In genomic region chr9:108753326-108753725, GRCm38 (mm10) we compare ENCODE assay signal across 8 mouse cellular contexts. TPM values are rescaled to one million over a fixed set of nuclear protein-coding genes. Genes with fewer than 3 reads are reported as not detected.
DNase-seq lines count a peak whose midpoint lies in the region; ATAC-seq and TF ChIP-seq lines count a peak whose summit lies in the region.

No protein-coding gene starts in this region.

- H3K9me3 ChIP-seq in neural tube, embryonic 15.5 days (replicated peaks) = no peaks in the 10 kb centered on the region
- no peaks in the 10 kb centered on the region for H3K9me3 ChIP-seq in embryonic facial prominence, embryonic 10.5 days
- no peaks in the 10 kb centered on the region for H3K9me3 ChIP-seq in hindbrain, postnatal 0 days (ENCODE audit: low read length)

- peak; percentile 84 for TF ChIP-seq CTCF in hindbrain, postnatal 0 days (IDR thresholded peaks at IDR 0.05; ENCODE audit: low read depth)

- H3K27me3 ChIP-seq in neural tube, embryonic 15.5 days (replicated peaks) = no peaks in the 10 kb centered on the region
- H3K27me3 ChIP-seq in embryonic facial prominence, embryonic 10.5 days (replicated peaks; ENCODE audit: low read depth, poor library complexity, severe bottlenecking) = no peaks in the 10 kb centered on the region
- no peaks in the 10 kb centered on the region for H3K27me3 ChIP-seq in hindbrain, postnatal 0 days (ENCODE audit: insufficient read depth, low read length)

- no peak for ATAC-seq in neural tube, embryonic 15.5 days (ENCODE audit: low FRiP score)
- peak; percentile 49; the same call in 1 of the 2 replicates for ATAC-seq in hindbrain, postnatal 0 days

- no peak overlapping the region for H3K4me3 ChIP-seq in neural tube, embryonic 15.5 days (replicated peaks)
- H3K4me3 ChIP-seq in embryonic facial prominence, embryonic 10.5 days = no peak overlapping the region
- no peak overlapping the region for H3K4me3 ChIP-seq in hindbrain, postnatal 0 days (ENCODE audit: low read length)

- intact Hi-C loops in left cerebral cortex, postnatal 4 days (cut with DNase I) = no loop called here

- H3K27ac ChIP-seq in neural tube, embryonic 15.5 days (replicated peaks) = no peak overlapping the region
- no peak overlapping the region for H3K27ac ChIP-seq in embryonic facial prominence, embryonic 10.5 days (replicated peaks)
- H3K27ac ChIP-seq in hindbrain, postnatal 0 days = no peak overlapping the region

- H3K4me2 ChIP-seq in neural tube, embryonic 15.5 days = no peak overlapping the region
- H3K4me2 ChIP-seq in hindbrain, postnatal 0 days (ENCODE audit: low read depth, low read length) = no peak overlapping the region

- 72% methylated on average over 9 of the region's 9 CpGs for WGBS in neural tube, embryonic 15.5 days
- 72% methylated on average over 9 of the region's 9 CpGs for WGBS in embryonic facial prominence, embryonic 10.5 days
- 60% methylated on average over 9 of the region's 9 CpGs for WGBS in hindbrain, postnatal 0 days

- DNase-seq in neural tube, embryonic 10.5 days (ENCODE audit: extremely low spot score, low spot score) = peak; percentile 36
- peak; percentile 69 for DNase-seq in adrenal gland, postnatal 10 days
- peak; percentile 59 for DNase-seq in embryonic facial prominence, embryonic 10.5 days (ENCODE audit: low spot score)
- peak; percentile 80 for DNase-seq in hindbrain, postnatal 0 days (ENCODE audit: low spot score)
- peak; percentile 60 for DNase-seq in left cerebral cortex, postnatal 4 days
- DNase-seq in retina, postnatal 7 days (ENCODE audit: low read depth, low spot score) = peak; percentile 50
- DNase-seq in yolk sac, embryonic 10.5 days (ENCODE audit: low spot score) = peak; percentile 63

- no peak overlapping the region for H3K9ac ChIP-seq in neural tube, embryonic 15.5 days (replicated peaks)
- no peak overlapping the region for H3K9ac ChIP-seq in hindbrain, postnatal 0 days (replicated peaks; ENCODE audit: low read length)

- H3K4me1 ChIP-seq in neural tube, embryonic 15.5 days = no peaks in the 10 kb centered on the region
- peaks cover 6% of the 10 kb centered on the region for H3K4me1 ChIP-seq in embryonic facial prominence, embryonic 10.5 days
- H3K4me1 ChIP-seq in hindbrain, postnatal 0 days (ENCODE audit: insufficient read depth, low read length) = no peaks in the 10 kb centered on the region

- H3K36me3 ChIP-seq in neural tube, embryonic 15.5 days = peaks cover 9% of the 10 kb centered on the region
- H3K36me3 ChIP-seq in embryonic facial prominence, embryonic 10.5 days (replicated peaks) = peaks cover 6% of the 10 kb centered on the region
- peaks cover 10% of the 10 kb centered on the region; the same call in 1 of the 2 replicates for H3K36me3 ChIP-seq in hindbrain, postnatal 0 days (ENCODE audit: insufficient read depth, low read length)

RNA-seq across cellular contexts. Expression of gene Ip6k2, which starts 30.3 kb away (rescaled TPM):
- polyA plus RNA-seq in neural tube, embryonic 15.5 days (2015; fragmentation: Nextera tagmentation; extraction: Ambion mirVana) = 187 and 210 TPM in 2 replicates
- total RNA-seq in adrenal gland, postnatal 10 days (2021) = 10 to 100 TPM; 74.2 to 82.0 TPM
- polyA plus RNA-seq in embryonic facial prominence, embryonic 10.5 days (2016; fragmentation: Nextera tagmentation; extraction: Ambion mirVana) = 94.0 and 103 TPM in 2 replicates
- total RNA-seq in hindbrain, postnatal 0 days (2014; rRNA removed) = 122 and 126 TPM in 2 replicates
- polyA plus RNA-seq in hindbrain, postnatal 0 days (2015; fragmentation: Nextera tagmentation; extraction: Ambion mirVana) = 187 and 189 TPM in 2 replicates
- 100 to 1,000 TPM; 188 to 206 TPM for total RNA-seq in left cerebral cortex, postnatal 4 days (2021)

RNA-seq across cellular contexts. Expression of gene Nckipsd, which starts 54.8 kb away (rescaled TPM):
- 33.3 and 40.0 TPM in 2 replicates for polyA plus RNA-seq in neural tube, embryonic 15.5 days (2015; fragmentation: Nextera tagmentation; extraction: Ambion mirVana)
- 1 to 10 TPM; 6.9 to 9.5 TPM for total RNA-seq in adrenal gland, postnatal 10 days (2021)
- polyA plus RNA-seq in embryonic facial prominence, embryonic 10.5 days (2016; fragmentation: Nextera tagmentation; extraction: Ambion mirVana) = 14.8 and 15.0 TPM in 2 replicates
- 33.6 and 72.6 TPM in 2 replicates for total RNA-seq in hindbrain, postnatal 0 days (2014; rRNA removed)
- 22.8 and 23.5 TPM in 2 replicates for polyA plus RNA-seq in hindbrain, postnatal 0 days (2015; fragmentation: Nextera tagmentation; extraction: Ambion mirVana)
- 10 to 100 TPM; 28.9 to 35.9 TPM for total RNA-seq in left cerebral cortex, postnatal 4 days (2021)
